Mouse (Mus musculus): ENCODE measurements at regions not wholly inside any gene's neighbourhood (a gene's known extent, or its start where the extent isn't known, plus 50 kb on each side); places are given as distances from the start of the nearest gene placed in this dataset.

DNA sequence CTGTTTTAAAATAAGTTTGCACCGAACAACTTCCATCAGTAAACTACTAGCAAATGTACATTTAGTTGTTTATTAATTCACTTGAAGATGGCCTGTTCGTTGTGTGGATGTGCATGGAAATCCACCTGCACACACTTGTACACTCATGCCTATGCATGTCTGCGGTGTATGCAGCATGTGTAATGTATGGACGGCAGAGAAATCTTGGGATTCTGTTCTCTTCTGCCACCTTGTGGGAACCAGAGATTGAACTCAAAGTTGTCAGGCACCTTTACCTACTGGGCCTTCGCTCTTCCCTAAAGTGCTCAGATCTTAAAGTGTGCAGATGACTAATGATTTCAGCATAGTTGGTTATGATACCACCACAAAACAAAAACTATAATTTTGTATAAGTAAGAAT, 137.4 kb downstream of the Kitl start:
- no peak for DNase-seq (ENCODE audit: low spot score)

- DNase-seq (ENCODE audit: low spot score) = no peak
Observed at GRCm38 (mm10) chr10:100153311-100153710, 137.9 kb downstream of the Kitl start.

- no peak for DNase-seq (ENCODE audit: low spot score)
Observed at GRCm38 (mm10) chr10:100155566-100155965, 140.1 kb downstream of the Kitl start.

DNA sequence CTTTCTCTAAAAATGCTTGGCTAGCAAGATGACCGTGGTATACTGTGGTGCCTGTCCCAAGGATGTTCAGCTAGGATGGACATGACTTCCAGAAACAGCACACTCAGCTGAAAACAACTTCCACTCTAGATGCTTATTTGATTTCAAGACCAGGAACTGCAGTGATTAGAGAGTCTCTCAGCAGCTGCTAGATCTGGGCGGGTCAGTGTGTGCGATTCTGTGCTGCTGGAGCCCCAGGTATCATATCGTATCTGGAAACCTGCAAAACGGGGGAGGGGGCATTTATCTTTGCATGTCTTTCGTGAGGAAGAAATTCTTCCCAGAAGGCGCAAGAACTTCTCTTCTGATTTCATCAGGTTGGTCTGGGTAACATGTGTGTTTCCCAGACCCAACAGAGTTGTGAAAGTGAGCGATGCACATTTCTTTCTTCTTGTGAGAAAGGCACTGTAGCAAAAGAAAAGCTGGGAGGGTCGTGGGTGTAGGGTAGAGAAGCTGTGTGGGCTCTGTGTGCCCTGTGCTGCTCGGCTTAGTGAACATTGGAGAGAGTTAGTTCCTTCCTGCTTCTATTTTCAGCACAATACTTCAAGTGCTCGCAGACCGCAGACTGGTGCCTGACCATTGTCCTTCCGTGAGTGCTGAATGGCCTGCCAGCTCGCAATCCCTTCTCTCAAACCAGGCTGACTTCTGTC, 144.6 kb downstream of the Kitl start:
- peak; percentile 78 for DNase-seq (ENCODE audit: low spot score)

GRCm38 (mm10) chr10:100160532-100160852, 145.1 kb downstream of the Kitl start:
- no peak for DNase-seq (ENCODE audit: low spot score)

DNA sequence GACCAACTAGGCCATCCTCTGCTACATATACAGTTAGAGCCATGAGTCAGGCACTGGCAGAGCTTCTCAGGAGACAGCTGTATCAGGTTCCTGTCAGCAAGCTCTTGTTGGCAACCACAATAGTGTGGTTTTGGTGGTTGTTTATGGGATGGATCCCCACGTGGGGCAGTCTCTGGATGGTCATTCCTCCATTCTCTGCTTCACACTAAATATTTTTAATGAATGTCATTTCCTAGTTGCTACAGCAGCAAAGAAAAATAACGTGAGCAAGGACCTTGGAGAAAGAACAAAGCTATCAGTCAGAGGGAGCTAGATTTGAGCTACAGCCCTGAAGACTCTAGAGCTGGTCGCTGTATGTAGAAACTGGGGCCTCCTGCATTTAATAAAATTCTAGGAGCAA, 145.7 kb downstream of the Kitl start:
- DNase-seq (ENCODE audit: low spot score) = no peak

DNA sequence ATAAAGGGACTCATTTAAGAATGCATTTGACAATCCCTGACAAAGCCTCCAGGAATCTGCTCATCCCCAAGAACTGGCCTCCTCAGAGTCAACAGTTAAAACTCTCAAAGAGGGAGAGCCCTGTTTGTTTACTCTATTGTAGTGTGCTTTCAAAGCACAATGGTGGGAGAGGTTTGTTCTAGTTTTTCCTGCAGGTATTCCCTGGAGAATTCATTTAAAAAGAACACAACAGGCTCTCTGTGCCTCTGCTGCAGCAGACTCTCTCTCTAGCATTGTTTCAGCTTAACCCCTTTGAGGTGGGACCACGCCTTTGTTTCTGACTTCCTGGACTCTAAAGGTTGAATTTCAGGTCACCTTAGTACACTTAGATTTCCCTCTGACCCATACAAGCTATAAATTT, 149.1 kb downstream of the Kitl start:
- peak; percentile 60 for DNase-seq (ENCODE audit: low spot score)

- peak; percentile 16 for DNase-seq (ENCODE audit: low spot score)
Observed at GRCm38 (mm10) chr10:100170836-100171235, 155.4 kb downstream of the Kitl start.

DNA sequence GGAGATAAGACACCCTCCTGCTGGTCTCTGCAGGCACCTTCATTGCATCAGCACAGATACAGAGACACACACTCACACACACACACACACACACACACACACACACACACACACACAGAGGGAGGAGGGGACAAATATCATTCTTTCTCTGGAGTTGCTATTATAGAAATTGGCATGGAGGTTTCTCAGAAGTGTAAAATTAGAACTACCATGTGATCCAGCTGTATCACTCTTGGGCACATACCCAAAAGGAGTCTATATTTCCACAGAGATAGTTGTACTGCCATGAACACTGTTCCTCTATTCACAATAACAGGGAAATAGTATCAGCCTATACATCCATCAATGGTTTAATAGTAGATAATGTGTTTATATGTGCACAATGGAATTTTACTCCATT, 137.8 kb upstream of the Gm4301 start:
- DNase-seq (ENCODE audit: low spot score) = no peak

GRCm38 (mm10) chr10:100199090-100199690, 136.3 kb upstream of the Gm4301 start:
- DNase-seq (ENCODE audit: low spot score) = no peak

DNA sequence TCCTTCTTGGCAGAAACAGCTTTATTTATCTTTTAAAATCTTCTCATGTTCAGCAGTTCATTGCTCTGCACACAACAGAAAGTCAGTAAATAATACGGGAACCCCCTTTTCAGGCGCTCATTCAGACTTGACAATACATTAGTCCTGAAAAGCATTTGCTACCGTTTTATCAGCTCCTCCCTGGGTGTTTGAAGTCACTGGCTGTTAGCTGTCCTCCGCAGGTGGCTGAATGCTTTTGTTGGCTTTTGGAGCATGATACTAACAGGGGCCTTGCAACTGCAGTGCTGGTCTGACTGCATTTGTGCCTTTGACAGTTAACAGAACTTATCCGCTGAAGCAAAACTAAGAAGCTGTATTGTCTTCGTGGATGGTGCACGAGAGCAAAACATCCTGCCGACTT, 135.0 kb upstream of the Gm4301 start:
- DNase-seq (ENCODE audit: low spot score) = no peak

GRCm38 (mm10) chr10:100206617-100207530, 128.6 kb upstream of the Gm4301 start:
- no peak for DNase-seq (ENCODE audit: low spot score)

GRCm38 (mm10) chr10:100210684-100211083, 124.8 kb upstream of the Gm4301 start:
- DNase-seq (ENCODE audit: low spot score) = no peak

DNA sequence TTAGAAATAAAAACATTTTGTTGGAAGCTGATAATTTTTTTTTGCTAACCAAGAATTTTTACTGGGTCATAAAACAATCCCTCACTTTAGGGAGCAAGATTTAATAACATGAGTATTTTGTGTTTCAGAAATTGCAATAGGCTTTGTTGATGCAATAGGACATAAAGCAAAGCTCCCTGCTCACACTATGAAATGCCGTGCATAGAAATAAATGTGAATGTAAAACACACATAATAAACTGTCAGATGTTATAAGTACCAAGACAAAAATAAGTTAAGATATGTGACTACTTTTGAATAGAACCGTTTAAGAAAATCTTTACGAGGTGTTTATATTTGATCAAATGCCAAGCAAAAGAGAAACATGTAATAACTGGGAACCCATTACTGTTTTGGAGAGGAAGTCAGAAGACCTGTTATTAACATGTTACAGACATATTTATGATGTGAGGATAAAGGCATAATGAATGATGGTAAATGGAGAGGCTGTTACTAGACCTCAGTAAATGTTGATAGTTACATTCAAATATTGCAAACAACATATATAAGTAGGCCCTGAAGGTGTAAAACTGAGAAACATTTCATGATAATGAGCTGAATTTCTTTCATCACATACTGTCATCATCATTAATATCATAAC, 110.9 kb upstream of the Gm4301 start:
- no peak for DNase-seq (ENCODE audit: low spot score)

- no peak for DNase-seq (ENCODE audit: low spot score)
Observed at GRCm38 (mm10) chr10:100259235-100259900, 76.1 kb upstream of the Gm4301 start.

GRCm38 (mm10) chr10:100263447-100263846, 72.0 kb upstream of the Gm4301 start:
- no peak for DNase-seq (ENCODE audit: low spot score)

DNA sequence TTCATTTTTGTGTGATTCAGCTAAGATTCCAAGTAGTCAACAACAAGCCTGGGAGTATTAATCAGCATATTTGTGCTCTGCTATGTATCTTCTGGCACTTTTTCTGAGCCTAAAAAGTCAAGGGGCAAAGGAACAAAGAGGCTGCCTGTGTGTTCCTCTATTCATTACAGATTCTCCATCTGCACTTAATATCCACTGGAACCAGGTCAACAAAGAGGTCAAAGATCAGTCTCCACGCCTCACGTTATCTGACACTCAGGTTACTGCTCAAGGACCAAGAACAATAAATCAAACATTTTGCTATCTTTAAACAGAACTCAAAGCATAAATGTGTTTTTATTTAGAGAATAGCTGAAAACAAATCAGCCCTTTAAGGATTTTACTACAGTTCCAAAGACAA, 71.4 kb upstream of the Gm4301 start:
- DNase-seq (ENCODE audit: low spot score) = no peak

DNA sequence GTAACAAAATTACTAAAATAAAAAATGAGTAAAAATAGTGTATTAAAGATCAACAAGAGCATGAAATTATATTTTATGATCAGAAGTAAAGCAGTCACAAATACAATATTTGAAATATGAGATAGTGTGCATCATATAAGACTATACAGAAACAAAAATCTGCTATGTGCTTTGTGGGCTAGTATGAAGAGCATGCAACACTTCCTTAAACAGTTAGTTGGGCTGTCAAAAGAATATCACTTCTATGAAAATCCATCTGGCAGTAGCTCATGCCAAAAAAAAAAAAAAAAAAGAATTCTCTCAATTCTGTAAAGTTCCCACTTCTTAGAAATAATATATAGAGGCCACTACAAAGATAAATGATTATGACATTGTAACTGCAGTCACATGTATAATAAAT, 53.0 kb upstream of the Gm4301 start:
- DNase-seq (ENCODE audit: low spot score) = no peak
